Mouse (Mus musculus) neural tube, embryonic 15.5 days (tissue): ENCODE results near the gene Erc2. TPM values are rescaled to one million over a fixed set of nuclear protein-coding genes. Genes with fewer than 3 reads are reported as not detected.

Experiments used
- ATAC-seq: fragments of 200-750 bp; cut with Nextera tagmentation; 2 replicates; pipeline ENCODE4 v1.8.0; 2017; ENCODE audit warnings: mild to moderate bottlenecking, moderate TSS enrichment, moderate library complexity; ENCODE audit not compliant: low FRiP score
- H3K27ac ChIP-seq: fragments of 300-500 bp; sonication (generic); replicated peaks from 2 replicates; pipeline ENCODE4 v1.5.1; 2015; ENCODE audit warnings: mild to moderate bottlenecking, inconsistent platforms
- H3K27me3 ChIP-seq: fragments of 300-500 bp; sonication (generic); replicated peaks from 2 replicates; pipeline ENCODE4 v1.6.1; 2015; ENCODE audit warnings: inconsistent platforms
- H3K36me3 ChIP-seq: fragments of 300-500 bp; sonication (generic); 2 replicates; pipeline ENCODE4 v1.6.1; 2015; ENCODE audit warnings: inconsistent platforms
- H3K4me1 ChIP-seq: fragments of 300-500 bp; sonication (generic); 2 replicates; pipeline ENCODE4 v1.6.1; 2015; ENCODE audit warnings: inconsistent platforms
- H3K4me2 ChIP-seq: fragments of 300-500 bp; sonication (generic); 2 replicates; pipeline ENCODE4 v1.6.1; 2015; ENCODE audit warnings: inconsistent platforms, mild to moderate bottlenecking, moderate library complexity
- H3K4me3 ChIP-seq: fragments of 300-500 bp; sonication (generic); replicated peaks from 2 replicates; pipeline ENCODE4 v1.5.1; 2015; ENCODE audit warnings: mild to moderate bottlenecking, inconsistent platforms
- H3K9ac ChIP-seq: fragments of 300-500 bp; sonication (generic); replicated peaks from 2 replicates; pipeline ENCODE4 v1.6.1; 2015; ENCODE audit warnings: mild to moderate bottlenecking, inconsistent platforms
- H3K9me3 ChIP-seq: fragments of 300-500 bp; sonication (generic); replicated peaks from 2 replicates; pipeline ENCODE4 v1.6.1; 2016; ENCODE audit warnings: inconsistent platforms
- WGBS: fragments of 180-500 bp; shearing (Covaris S2); methylation state at CpG from one replicate; pipeline ENCODE4 v1.1.7; 2015; ENCODE audit warnings: mixed read lengths; 5-methylcytosine and 5-hydroxymethylcytosine counted together
- polyA plus RNA-seq: library from polyadenylated mRNA; unstranded; fragments of >200 nt; fragmentation: Nextera tagmentation; extraction: Ambion mirVana; gene quantifications from 2 replicates; pipeline ENCODE4 v1.2.1, GENCODE M21; 2015

The Erc2 gene
- polyA plus RNA-seq, 1 experiment from 2014 or later: 80.3 TPM

- no peak for ATAC-seq
- no peak overlapping the region for H3K9ac ChIP-seq
- H3K36me3 ChIP-seq: no peaks in the 10 kb centered on the region
- 0 out of 2 replicates have a peak, but pooled peaks cover 3% of the 10 kb centered on the region for H3K4me1 ChIP-seq
- no peaks in the 10 kb centered on the region for H3K9me3 ChIP-seq
- H3K27me3 ChIP-seq: no peaks in the 10 kb centered on the region
- no peak overlapping the region for H3K4me3 ChIP-seq
- 39% methylated on average over 7 of the region's 7 CpGs for WGBS
- H3K4me2 ChIP-seq: no peak overlapping the region
- H3K27ac ChIP-seq: no peak overlapping the region
Measured at GRCm38 (mm10) chr14:27810790-27811189, 188.6 kb downstream of the Erc2 start.

GRCm38 (mm10) chr14:27811649-27812048 is 189.4 kb downstream of the Erc2 start:
- Histone ChIP-seq H3K4me2 (no peak overlapping the region), H3K36me3 (no peaks in the 10 kb centered on the region), H3K9ac (no peak overlapping the region), H3K4me1 (0 out of 2 replicates have a peak, but pooled peaks cover 3% of the 10 kb centered on the region), H3K9me3 (no peaks in the 10 kb centered on the region), H3K27ac (no peak overlapping the region), H3K4me3 (no peak overlapping the region), H3K27me3 (no peaks in the 10 kb centered on the region)
- ATAC-seq: no peak
- WGBS: 93% methylated on average over 3 of the region's 3 CpGs

- Histone ChIP-seq H3K36me3 (no peaks in the 10 kb centered on the region), H3K4me1 (0 out of 2 replicates have a peak, but pooled peaks cover 2% of the 10 kb centered on the region), H3K4me2 (no peak overlapping the region), H3K9ac (no peak overlapping the region), H3K27me3 (no peaks in the 10 kb centered on the region), H3K27ac (no peak overlapping the region), H3K9me3 (no peaks in the 10 kb centered on the region), H3K4me3 (no peak overlapping the region)
- 58% methylated on average over 6 of the region's 6 CpGs for WGBS
- ATAC-seq: no peak
Measured at GRCm38 (mm10) chr14:27815739-27816138, 193.5 kb downstream of the Erc2 start.

- 92% methylated on average over 5 of the region's 5 CpGs for WGBS
- Histone ChIP-seq H3K4me3 (no peak overlapping the region), H3K27ac (no peak overlapping the region), H3K4me1 (peaks cover 5% of the 10 kb centered on the region; the same call in 1 of the 2 replicates), H3K9ac (no peak overlapping the region), H3K4me2 (no peak overlapping the region), H3K27me3 (no peaks in the 10 kb centered on the region), H3K36me3 (no peaks in the 10 kb centered on the region), H3K9me3 (no peaks in the 10 kb centered on the region)
- no peak for ATAC-seq
Measured at GRCm38 (mm10) chr14:27818986-27819385, 196.8 kb downstream of the Erc2 start.

- H3K9me3 ChIP-seq: no peaks in the 10 kb centered on the region
- no peak for ATAC-seq
- H3K27me3 ChIP-seq: no peaks in the 10 kb centered on the region
- peaks cover 5% of the 10 kb centered on the region; the same call in 1 of the 2 replicates for H3K4me1 ChIP-seq
- H3K4me2 ChIP-seq: no peak overlapping the region
- no peak overlapping the region for H3K4me3 ChIP-seq
- H3K9ac ChIP-seq: no peak overlapping the region
- no peak overlapping the region for H3K27ac ChIP-seq
- H3K36me3 ChIP-seq: no peaks in the 10 kb centered on the region
Measured at GRCm38 (mm10) chr14:27821801-27822200, 199.6 kb downstream of the Erc2 start.

- Histone ChIP-seq H3K9ac (no peak overlapping the region), H3K36me3 (no peaks in the 10 kb centered on the region), H3K9me3 (no peaks in the 10 kb centered on the region), H3K4me1 (peaks cover 5% of the 10 kb centered on the region; the same call in 1 of the 2 replicates), H3K4me2 (no peak overlapping the region), H3K27ac (no peak overlapping the region), H3K4me3 (no peak overlapping the region), H3K27me3 (no peaks in the 10 kb centered on the region)
- WGBS: 92% methylated on average over 6 of the region's 6 CpGs
- no peak for ATAC-seq
Measured at GRCm38 (mm10) chr14:27822566-27822965, 200.3 kb downstream of the Erc2 start.

- no peak overlapping the region for H3K4me3 ChIP-seq
- H3K27ac ChIP-seq: no peak overlapping the region
- H3K27me3 ChIP-seq: no peaks in the 10 kb centered on the region
- 52% methylated on average over 3 of the region's 3 CpGs for WGBS
- H3K4me2 ChIP-seq: no peak overlapping the region
- peaks cover 5% of the 10 kb centered on the region; the same call in 1 of the 2 replicates for H3K4me1 ChIP-seq
- H3K9ac ChIP-seq: no peak overlapping the region
- H3K9me3 ChIP-seq: no peaks in the 10 kb centered on the region
- H3K36me3 ChIP-seq: no peaks in the 10 kb centered on the region
- ATAC-seq: no peak
Measured at GRCm38 (mm10) chr14:27823048-27823447, 200.8 kb downstream of the Erc2 start.

- no peak overlapping the region for H3K4me3 ChIP-seq
- WGBS: 77% methylated on average over 6 of the region's 6 CpGs
- no peaks in the 10 kb centered on the region for H3K9me3 ChIP-seq
- H3K4me2 ChIP-seq: no peak overlapping the region
- no peak overlapping the region for H3K9ac ChIP-seq
- no peaks in the 10 kb centered on the region for H3K36me3 ChIP-seq
- no peak for ATAC-seq
- peaks cover 5% of the 10 kb centered on the region; the same call in 1 of the 2 replicates for H3K4me1 ChIP-seq
- H3K27me3 ChIP-seq: no peaks in the 10 kb centered on the region
- H3K27ac ChIP-seq: no peak overlapping the region
Measured at GRCm38 (mm10) chr14:27823897-27824296, 201.7 kb downstream of the Erc2 start.

GRCm38 (mm10) chr14:27826829-27827228 is 204.6 kb downstream of the Erc2 start:
- Histone ChIP-seq H3K4me3 (no peak overlapping the region), H3K9me3 (no peaks in the 10 kb centered on the region), H3K9ac (no peak overlapping the region), H3K4me1 (peaks cover 5% of the 10 kb centered on the region; the same call in 1 of the 2 replicates), H3K36me3 (no peaks in the 10 kb centered on the region), H3K27me3 (no peaks in the 10 kb centered on the region), H3K27ac (no peak overlapping the region), H3K4me2 (no peak overlapping the region)
- 77% methylated on average over 1 of the region's 1 CpGs for whole genome bisulfite sequencing
- no peak for ATAC-seq

GRCm38 (mm10) chr14:27828089-27828488 is 205.9 kb downstream of the Erc2 start:
- Histone ChIP-seq H3K27me3 (no peaks in the 10 kb centered on the region), H3K27ac (no peak overlapping the region), H3K9ac (no peak overlapping the region), H3K4me2 (no peak overlapping the region), H3K36me3 (no peaks in the 10 kb centered on the region), H3K4me3 (no peak overlapping the region), H3K4me1 (0 out of 2 replicates have a peak, but pooled peaks cover 2% of the 10 kb centered on the region), H3K9me3 (no peaks in the 10 kb centered on the region)
- no peak for ATAC-seq
- WGBS: 46% methylated on average over 2 of the region's 2 CpGs

GRCm38 (mm10) chr14:27832196-27832595 is 210.0 kb downstream of the Erc2 start:
- no peaks in the 10 kb centered on the region for H3K9me3 ChIP-seq
- H3K4me1 ChIP-seq: no peaks in the 10 kb centered on the region
- H3K36me3 ChIP-seq: no peaks in the 10 kb centered on the region
- no peak overlapping the region for H3K27ac ChIP-seq
- no peak overlapping the region for H3K4me2 ChIP-seq
- 82% methylated on average over 4 of the region's 4 CpGs for WGBS
- ATAC-seq: no peak
- H3K9ac ChIP-seq: no peak overlapping the region
- no peak overlapping the region for H3K4me3 ChIP-seq
- no peaks in the 10 kb centered on the region for H3K27me3 ChIP-seq

- WGBS: 79% methylated on average over 1 of the region's 1 CpGs
- Histone ChIP-seq H3K9ac (no peak overlapping the region), H3K9me3 (no peaks in the 10 kb centered on the region)
Measured at GRCm38 (mm10) chr14:27835351-27835750, 213.1 kb downstream of the Erc2 start.

More at GRCm38 (mm10) chr14:27835351-27835750, 213.1 kb downstream of the Erc2 start:
- no peak overlapping the region for H3K4me3 ChIP-seq
- H3K36me3 ChIP-seq: no peaks in the 10 kb centered on the region
- H3K4me2 ChIP-seq: no peak overlapping the region
- no peaks in the 10 kb centered on the region for H3K4me1 ChIP-seq
- H3K27me3 ChIP-seq: no peaks in the 10 kb centered on the region
- no peak overlapping the region for H3K27ac ChIP-seq
- no peak for ATAC-seq
